ENCODE assay signal across 8 mouse cellular contexts in genomic region chr11:111537654-111538053, GRCm38 (mm10).
A peak's percentile ranks its signal among the peaks of the same experiment; 100 is the strongest.
DNase-seq lines count a peak whose midpoint lies in the region; ATAC-seq and TF ChIP-seq lines count a peak whose summit lies in the region.

No protein-coding gene starts in this region.

- no peaks in the 10 kb centered on the region for H3K4me1 ChIP-seq in liver, adult 2 months (ENCODE audit: control insufficient read depth, insufficient read depth, low read length)
- H3K4me1 ChIP-seq in liver, embryonic 12.5 days: no peaks in the 10 kb centered on the region

- no peak overlapping the region for H3K9ac ChIP-seq in liver, adult 2 months (ENCODE audit: low read depth, low read length)
- no peak overlapping the region for H3K9ac ChIP-seq in liver, embryonic 12.5 days

- H3K4me2 ChIP-seq in liver, embryonic 12.5 days: no peak overlapping the region

- in situ Hi-C loops in Patski (cut with MboI; ENCODE audit: low pct_unique_long_range_greater_than_20kb): loop anchor here (5.0 to 25.0 kb wide), 6 partner anchors 1175 to 1630 kb away; no protein-coding TSS in a partner anchor

- TF ChIP-seq POLR2A in liver, adult 2 months (IDR thresholded peaks at IDR 0.05; ENCODE audit: extremely low read depth, insufficient read depth, low read length): no peak

- 10% methylated on average over 3 of the region's 3 CpGs for WGBS in liver, adult 2 months
- WGBS in liver, embryonic 12.5 days (ENCODE audit: insufficient replicate concordance): 24% methylated on average over 3 of the region's 3 CpGs

- CTCF ChIA-PET in Patski (lab: Charles Lee): interaction anchor here (0.7 to 5.3 kb wide), 10 partner anchors 8 to 1629 kb away, joined by 3 to 34 read pairs (median 4); partner anchors contain the start of gene Sox9

- no peaks in the 10 kb centered on the region for H3K9me3 ChIP-seq in liver, embryonic 12.5 days (replicated peaks)

- peak; percentile 57 for DNase-seq in liver, adult 2 months (ENCODE audit: extremely low read depth, low read depth, low spot score)
- DNase-seq in Patski (ENCODE audit: low read depth, low spot score): no peak
- DNase-seq in c-Kit-positive CD71-positive TER-119-negative erythroid progenitor cells, embryonic 14.5 days (ENCODE audit: low read depth): peak; percentile 20
- DNase-seq in frontal cortex, adult 2 months (ENCODE audit: extremely low spot score in 1 of 2, low spot score in 1 of 2): peak; percentile 14 to 89
- DNase-seq in layer of hippocampus, postnatal 10 days (ENCODE audit: low spot score in 2 of 2): peak; percentile 75 to 77
- peak; percentile 19 for DNase-seq in yolk sac, embryonic 10.5 days (ENCODE audit: low spot score)

- no peaks in the 10 kb centered on the region for H3K79me2 ChIP-seq in liver, adult 2 months (ENCODE audit: control insufficient read depth, insufficient read depth, low read length)

- no peak for ATAC-seq in liver, embryonic 12.5 days
- peak; percentile 44 for ATAC-seq in Patski
- ATAC-seq in megakaryocyte progenitor cell, adult 5-6 weeks (replicated peaks; ENCODE audit: poor library complexity): peak; percentile 85

- TF ChIP-seq CTCF in liver, adult 2 months (IDR thresholded peaks at IDR 0.05; ENCODE audit: low read depth, low read length): peak; percentile 22; the same call in 1 of the 2 replicates
- peak; percentile 82 for TF ChIP-seq CTCF in Patski (IDR thresholded peaks at IDR 0.05)

- no peak overlapping the region for H3K4me3 ChIP-seq in liver, adult 2 months (ENCODE audit: insufficient read depth, low read depth, low read length)
- no peak overlapping the region for H3K4me3 ChIP-seq in liver, embryonic 12.5 days

- no peaks in the 10 kb centered on the region for H3K36me3 ChIP-seq in liver, adult 2 months (ENCODE audit: control insufficient read depth, insufficient read depth, low read length)
- H3K36me3 ChIP-seq in liver, embryonic 12.5 days: no peaks in the 10 kb centered on the region

- POLR2A ChIA-PET in Patski (lab: Charles Lee): interaction anchor here (1.0 kb wide), 1 partner anchor 1627 kb away, joined by 3 read pairs; no protein-coding TSS in a partner anchor

- H3K27ac ChIP-seq in liver, adult 2 months (replicated peaks; ENCODE audit: insufficient read depth, low read depth, low read length): no peak overlapping the region
- no peak overlapping the region for H3K27ac ChIP-seq in liver, embryonic 12.5 days

- no peaks in the 10 kb centered on the region for H3K27me3 ChIP-seq in liver, adult 2 months (ENCODE audit: control insufficient read depth, insufficient read depth, low read length)
- 0 out of 2 replicates have a peak, but pooled peaks cover 5% of the 10 kb centered on the region for H3K27me3 ChIP-seq in liver, embryonic 12.5 days (replicated peaks)
- peaks cover 40% of the 10 kb centered on the region for H3K27me3 ChIP-seq in Patski
